Mouse (Mus musculus) lung, postnatal 0 days (tissue): ENCODE data around the gene Foxd3. TPM values are rescaled to one million over a fixed set of nuclear protein-coding genes. Genes with fewer than 3 reads are reported as not detected.
A peak's percentile ranks its signal among the peaks of the same experiment; 100 is the strongest.

Experiments
- ATAC-seq: fragments of 200-750 bp; cut with Nextera tagmentation; 2 replicates; pipeline ENCODE4 v1.8.0; 2017; ENCODE audit warnings: moderate library complexity
- DNase-seq: peaks from one replicate; pipeline ENCODE4 v3.0.0-alpha.2; 2016; ENCODE audit warnings: low spot score
- H3K27ac ChIP-seq: fragments of 300-500 bp; sonication (generic); 2 replicates; pipeline ENCODE4 v1.5.1; 2014; ENCODE audit warnings: antibody characterized with exemption, mild to moderate bottlenecking, low read length, mixed read lengths
- H3K27me3 ChIP-seq: fragments of 300-500 bp; sonication (generic); replicated peaks from 2 replicates; pipeline ENCODE4 v1.6.1; 2014; ENCODE audit warnings: low read length, mixed read lengths; ENCODE audit not compliant: insufficient read depth
- H3K36me3 ChIP-seq: fragments of 300-500 bp; sonication (generic); 2 replicates; pipeline ENCODE4 v1.6.1; 2014; ENCODE audit warnings: low read length, mixed read lengths; ENCODE audit not compliant: insufficient read depth
- H3K4me1 ChIP-seq: fragments of 300-500 bp; sonication (generic); 2 replicates; pipeline ENCODE4 v1.6.1; 2014; ENCODE audit warnings: antibody characterized with exemption, low read depth, low read length, mixed read lengths; ENCODE audit not compliant: insufficient read depth
- H3K4me2 ChIP-seq: fragments of 300-500 bp; sonication (generic); replicated peaks from 2 replicates; pipeline ENCODE4 v1.6.1; 2014; ENCODE audit warnings: low read depth, mild to moderate bottlenecking, low read length, moderate library complexity, mixed read lengths
- H3K4me3 ChIP-seq: fragments of 300-500 bp; sonication (generic); 2 replicates; pipeline ENCODE4 v1.5.1; 2014; ENCODE audit warnings: low read depth, low read length
- H3K9ac ChIP-seq: fragments of 300-500 bp; sonication (generic); replicated peaks from 2 replicates; pipeline ENCODE4 v1.6.1; 2014; ENCODE audit warnings: low read depth, mild to moderate bottlenecking
- H3K9me3 ChIP-seq: fragments of 300-500 bp; sonication (generic); 2 replicates; pipeline ENCODE4 v1.6.1; 2016; ENCODE audit warnings: low read length, mixed read lengths
- CTCF ChIP-seq: IDR thresholded peaks from 2 replicates; pipeline ENCODE4 v1.5.1; 2016; ENCODE audit warnings: antibody characterized with exemption, mild to moderate bottlenecking
- EP300 ChIP-seq: IDR thresholded peaks from 2 replicates; pipeline ENCODE4 v1.6.1; 2016; ENCODE audit warnings: antibody characterized with exemption, mild to moderate bottlenecking, control low read depth
- WGBS: fragments of 180-500 bp; shearing (Covaris S2); extraction: QIAGEN DNeasy Blood & Tissue Kit; methylation state at CpG from one replicate; pipeline ENCODE4 v1.1.7; 2014; 5-methylcytosine and 5-hydroxymethylcytosine counted together
- polyA plus RNA-seq: library from polyadenylated mRNA; unstranded; fragments of >200 nt; fragmentation: Nextera tagmentation; extraction: Ambion mirVana; gene quantifications from 2 replicates; pipeline ENCODE4 v1.2.1, GENCODE M21; 2015

Foxd3 gene
- polyA plus RNA-seq, 1 experiment from 2014 or later, result 0.05 TPM

GRCm38 (mm10) chr4:99660073-99660611 lies 4.0 kb downstream of the Foxd3 start:
- TF ChIP-seq CTCF (no peak), EP300 (no peak)
- Histone ChIP-seq H3K4me3 (no peak overlapping the region), H3K27me3 (peaks cover 77% of the 10 kb centered on the region), H3K36me3 (no peaks in the 10 kb centered on the region), H3K9me3 (no peaks in the 10 kb centered on the region), H3K4me2 (peak overlapping the region; percentile 5; the same call in 1 of the 2 replicates), H3K9ac (no peak overlapping the region), H3K4me1 (0 out of 2 replicates have a peak, but pooled peaks cover 3% of the 10 kb centered on the region), H3K27ac (no peak overlapping the region)
- DNase-seq (no peak), ATAC-seq (no peak)
- 1% methylated on average over 20 of the region's 20 CpGs for WGBS

GRCm38 (mm10) chr4:99660981-99661380 lies 4.9 kb downstream of the Foxd3 start:
- TF ChIP-seq CTCF (peak; percentile 75), EP300 (no peak)
- Histone ChIP-seq H3K4me3 (no peak overlapping the region), H3K9ac (no peak overlapping the region), H3K36me3 (no peaks in the 10 kb centered on the region), H3K4me1 (0 out of 2 replicates have a peak, but pooled peaks cover 3% of the 10 kb centered on the region), H3K4me2 (no peak overlapping the region), H3K9me3 (no peaks in the 10 kb centered on the region), H3K27me3 (peaks cover 76% of the 10 kb centered on the region), H3K27ac (no peak overlapping the region)
- DNase-seq, result peak; percentile 59
- ATAC-seq, result no peak
- under 1% methylated on average over 11 of the region's 11 CpGs for WGBS

DNA sequence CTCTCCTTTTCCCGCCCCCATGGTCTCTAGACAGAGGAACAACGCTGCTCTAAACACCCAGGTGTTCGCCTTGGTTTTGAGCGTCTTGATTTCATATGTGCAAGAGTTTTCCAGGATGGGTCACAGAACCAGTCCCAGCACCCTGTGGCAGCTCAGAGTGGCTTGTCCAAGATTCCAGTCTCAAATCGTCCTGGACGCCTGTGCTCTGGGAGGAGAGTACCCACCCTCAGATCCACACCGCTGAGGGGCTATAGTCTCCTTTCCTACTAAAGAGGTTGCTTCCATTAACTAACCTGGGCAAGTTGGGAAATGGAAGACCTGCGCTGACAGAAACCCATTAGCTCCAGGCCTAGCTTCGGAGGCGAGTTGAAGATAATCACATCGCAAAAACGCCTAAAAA lies 5.9 kb downstream of the Foxd3 start:
- no peak overlapping the region for H3K4me2 ChIP-seq
- no peak overlapping the region for H3K9ac ChIP-seq
- H3K9me3 ChIP-seq, result no peaks in the 10 kb centered on the region
- peaks cover 67% of the 10 kb centered on the region for H3K27me3 ChIP-seq
- H3K4me1 ChIP-seq, result no peaks in the 10 kb centered on the region
- TF ChIP-seq EP300, result no peak
- TF ChIP-seq CTCF, result no peak
- no peaks in the 10 kb centered on the region for H3K36me3 ChIP-seq
- H3K4me3 ChIP-seq, result no peak overlapping the region
- 11% methylated on average over 12 of the region's 12 CpGs for WGBS
- DNase-seq (no peak), ATAC-seq (no peak)
- no peak overlapping the region for H3K27ac ChIP-seq

GRCm38 (mm10) chr4:99662431-99662830 lies 6.3 kb downstream of the Foxd3 start:
- 9% methylated on average over 9 of the region's 9 CpGs for WGBS
- ATAC-seq, result no peak
- H3K27ac ChIP-seq, result no peak overlapping the region

DNA sequence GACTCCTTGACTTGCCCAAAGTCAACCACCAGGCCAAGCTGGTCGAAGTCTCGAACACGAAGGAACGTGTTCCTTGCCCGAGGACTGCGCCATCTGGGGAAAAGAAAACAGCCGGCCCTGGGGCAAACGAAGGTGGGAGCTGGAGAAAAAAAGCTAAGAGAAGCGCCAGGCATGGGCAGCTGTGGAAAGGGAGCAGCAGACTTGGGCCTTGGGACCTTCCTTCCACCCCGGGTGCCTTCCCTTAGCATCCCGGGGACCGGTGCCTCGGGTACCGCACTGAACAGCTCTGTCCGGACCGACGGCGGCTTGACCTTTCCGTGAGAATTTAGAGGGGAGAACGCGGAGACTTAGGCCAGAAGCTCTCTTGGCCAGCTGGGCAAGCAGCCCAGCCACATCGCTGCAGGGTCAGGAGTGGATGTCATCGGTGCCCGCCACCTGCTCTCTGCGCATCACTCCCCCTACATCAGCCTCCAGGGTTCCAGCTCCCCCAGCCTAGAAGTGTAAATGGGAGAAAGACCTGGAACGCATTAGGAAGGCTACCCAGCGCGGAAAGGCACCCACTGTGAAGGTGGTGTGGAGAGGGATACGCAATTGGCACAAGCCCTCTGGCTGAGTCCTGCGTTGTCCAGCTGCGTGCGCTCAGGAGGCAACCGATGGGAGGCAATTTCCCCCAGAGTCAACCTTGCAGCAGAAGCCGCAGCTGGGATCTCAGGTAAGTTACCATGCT lies 6.9 kb downstream of the Foxd3 start:
- no peaks in the 10 kb centered on the region for H3K9me3 ChIP-seq
- TF ChIP-seq CTCF, result no peak
- no peak for TF ChIP-seq EP300
- DNase-seq, result no peak
- no peak overlapping the region for H3K27ac ChIP-seq
- H3K36me3 ChIP-seq, result no peaks in the 10 kb centered on the region
- H3K4me1 ChIP-seq, result no peaks in the 10 kb centered on the region
- no peak overlapping the region for H3K9ac ChIP-seq
- no peak overlapping the region for H3K4me3 ChIP-seq
- H3K4me2 ChIP-seq, result no peak overlapping the region
- WGBS, result 5% methylated on average over 34 of the region's 34 CpGs
- ATAC-seq, result no peak
- peaks cover 57% of the 10 kb centered on the region for H3K27me3 ChIP-seq

More at GRCm38 (mm10) chr4:99662431-99662830, 6.3 kb downstream of the Foxd3 start:
- no peak for DNase-seq
- Histone ChIP-seq H3K9ac (no peak overlapping the region), H3K36me3 (no peaks in the 10 kb centered on the region), H3K4me3 (no peak overlapping the region), H3K4me2 (no peak overlapping the region), H3K27me3 (peaks cover 63% of the 10 kb centered on the region), H3K9me3 (no peaks in the 10 kb centered on the region), H3K4me1 (no peaks in the 10 kb centered on the region)
- TF ChIP-seq EP300 (no peak), CTCF (no peak)

DNA sequence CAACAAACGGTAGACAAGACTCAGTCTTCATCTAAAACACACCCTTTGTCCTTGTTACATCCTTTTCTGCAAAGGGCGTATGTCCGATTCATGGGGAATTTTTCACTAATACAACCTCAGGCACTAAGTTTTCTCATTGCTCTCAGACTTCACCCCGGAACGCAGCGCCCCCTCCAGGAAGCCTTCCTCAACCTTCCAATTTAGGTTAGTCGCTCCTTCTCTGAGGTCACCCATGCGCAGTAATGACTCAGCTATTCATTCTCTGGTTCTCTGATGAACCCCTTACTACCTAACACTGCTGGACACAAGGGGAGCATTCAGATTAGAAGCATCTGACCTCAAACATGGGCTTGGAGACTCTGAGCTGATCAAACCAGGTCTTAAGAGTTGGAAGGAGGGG lies 7.6 kb downstream of the Foxd3 start:
- 23% methylated on average over 8 of the region's 8 CpGs for WGBS
- DNase-seq (no peak), ATAC-seq (no peak)
- Histone ChIP-seq H3K9me3 (no peaks in the 10 kb centered on the region), H3K9ac (no peak overlapping the region), H3K36me3 (no peaks in the 10 kb centered on the region), H3K4me1 (no peaks in the 10 kb centered on the region), H3K27ac (no peak overlapping the region), H3K27me3 (peaks cover 55% of the 10 kb centered on the region), H3K4me3 (no peak overlapping the region), H3K4me2 (no peak overlapping the region)
- peak; percentile 34 for TF ChIP-seq CTCF
- no peak for TF ChIP-seq EP300
